Mouse (Mus musculus): ENCODE measurements at regions not wholly inside any gene's neighbourhood (a gene's known extent, or its start where the extent isn't known, plus 50 kb on each side); places are given as distances from the start of the nearest gene placed in this dataset.

GRCm38 (mm10) chr4:54282934-54283333 lies 457.1 kb downstream of the Tmem38b start:
- ATAC-seq, result no peak
- no peak overlapping the region for H3K27ac ChIP-seq
- no peaks in the 10 kb centered on the region for H3K4me1 ChIP-seq
- no peak overlapping the region for H3K4me2 ChIP-seq
- 96% methylated on average over 13 of the region's 13 CpGs for WGBS
- no peak overlapping the region for H3K9ac ChIP-seq
- no peaks in the 10 kb centered on the region for H3K27me3 ChIP-seq
- H3K36me3 ChIP-seq (ENCODE audit: poor library complexity, severe bottlenecking), result no peaks in the 10 kb centered on the region
- H3K4me3 ChIP-seq, result no peak overlapping the region
- H3K9me3 ChIP-seq (replicated peaks), result no peaks in the 10 kb centered on the region

GRCm38 (mm10) chr4:54313804-54314203 lies 488.0 kb downstream of the Tmem38b start:
- Histone ChIP-seq H3K4me2 (no peak overlapping the region), H3K4me1 (no peaks in the 10 kb centered on the region), H3K27me3 (no peaks in the 10 kb centered on the region), H3K27ac (no peak overlapping the region), H3K9ac (no peak overlapping the region), H3K36me3 (ENCODE audit: poor library complexity, severe bottlenecking) (no peaks in the 10 kb centered on the region), H3K9me3 (replicated peaks) (no peaks in the 10 kb centered on the region), H3K4me3 (no peak overlapping the region)
- WGBS, result 89% methylated on average over 1 of the region's 1 CpGs
- ATAC-seq, result no peak

GRCm38 (mm10) chr4:54324851-54325250 lies 499.0 kb downstream of the Tmem38b start:
- no peak overlapping the region for H3K9ac ChIP-seq
- H3K9me3 ChIP-seq (replicated peaks), result no peaks in the 10 kb centered on the region
- no peak for ATAC-seq
- H3K27me3 ChIP-seq, result no peaks in the 10 kb centered on the region
- no peak overlapping the region for H3K4me2 ChIP-seq
- H3K4me1 ChIP-seq, result peaks cover 16% of the 10 kb centered on the region
- no peak overlapping the region for H3K27ac ChIP-seq
- H3K4me3 ChIP-seq, result no peak overlapping the region
- WGBS, result 79% methylated on average over 5 of the region's 5 CpGs
- H3K36me3 ChIP-seq (ENCODE audit: poor library complexity, severe bottlenecking), result no peaks in the 10 kb centered on the region

- no peak overlapping the region for H3K4me2 ChIP-seq
- H3K27me3 ChIP-seq, result no peaks in the 10 kb centered on the region
- no peak overlapping the region for H3K4me3 ChIP-seq
- 47% methylated on average over 5 of the region's 5 CpGs for WGBS
- no peak; the same call in 1 of the 2 replicates for ATAC-seq
- no peak overlapping the region for H3K9ac ChIP-seq
- H3K27ac ChIP-seq, result peak overlapping the region; percentile 81
- H3K9me3 ChIP-seq (replicated peaks), result no peaks in the 10 kb centered on the region
- H3K4me1 ChIP-seq, result peaks cover 48% of the 10 kb centered on the region
- no peaks in the 10 kb centered on the region for H3K36me3 ChIP-seq (ENCODE audit: poor library complexity, severe bottlenecking)
Observed at GRCm38 (mm10) chr4:54328273-54328672, 502.4 kb downstream of the Tmem38b start.

- no peaks in the 10 kb centered on the region for H3K27me3 ChIP-seq
- WGBS, result 31% methylated on average over 17 of the region's 17 CpGs
- no peaks in the 10 kb centered on the region for H3K9me3 ChIP-seq (replicated peaks)
- peak; percentile 41 for ATAC-seq
- no peaks in the 10 kb centered on the region for H3K36me3 ChIP-seq (ENCODE audit: poor library complexity, severe bottlenecking)
- peak overlapping the region; percentile 81 for H3K27ac ChIP-seq
- H3K4me2 ChIP-seq, result peak overlapping the region; percentile 43
- H3K4me1 ChIP-seq, result peaks cover 54% of the 10 kb centered on the region
- no peak overlapping the region for H3K9ac ChIP-seq
- H3K4me3 ChIP-seq, result no peak overlapping the region
Observed at GRCm38 (mm10) chr4:54328711-54329427, 503.0 kb downstream of the Tmem38b start.

GRCm38 (mm10) chr4:54330686-54331085 lies 504.8 kb downstream of the Tmem38b start:
- WGBS, result 67% methylated on average over 3 of the region's 3 CpGs
- ATAC-seq, result no peak
- Histone ChIP-seq H3K27me3 (no peaks in the 10 kb centered on the region), H3K9ac (no peak overlapping the region), H3K4me1 (peaks cover 61% of the 10 kb centered on the region), H3K36me3 (ENCODE audit: poor library complexity, severe bottlenecking) (no peaks in the 10 kb centered on the region), H3K4me2 (no peak overlapping the region), H3K27ac (peak overlapping the region; percentile 89), H3K4me3 (no peak overlapping the region), H3K9me3 (replicated peaks) (no peaks in the 10 kb centered on the region)

GRCm38 (mm10) chr4:54331588-54332211 lies 505.9 kb downstream of the Tmem38b start:
- Histone ChIP-seq H3K4me1 (peaks cover 61% of the 10 kb centered on the region), H3K27me3 (no peaks in the 10 kb centered on the region), H3K4me3 (no peak overlapping the region), H3K36me3 (ENCODE audit: poor library complexity, severe bottlenecking) (no peaks in the 10 kb centered on the region), H3K9me3 (replicated peaks) (no peaks in the 10 kb centered on the region), H3K27ac (peak overlapping the region; percentile 89), H3K4me2 (peak overlapping the region; percentile 21), H3K9ac (no peak overlapping the region)
- 9% methylated on average over 12 of the region's 12 CpGs for WGBS
- ATAC-seq, result peak; percentile 85

- H3K4me2 ChIP-seq, result peak overlapping the region; percentile 21
- H3K4me1 ChIP-seq, result peaks cover 61% of the 10 kb centered on the region
- no peak overlapping the region for H3K4me3 ChIP-seq
- ATAC-seq, result no peak; the same call in 1 of the 2 replicates
- H3K9me3 ChIP-seq (replicated peaks), result no peaks in the 10 kb centered on the region
- WGBS, result 46% methylated on average over 7 of the region's 7 CpGs
- no peaks in the 10 kb centered on the region for H3K27me3 ChIP-seq
- peak overlapping the region; percentile 89 for H3K27ac ChIP-seq
- no peak overlapping the region for H3K9ac ChIP-seq
- H3K36me3 ChIP-seq (ENCODE audit: poor library complexity, severe bottlenecking), result no peaks in the 10 kb centered on the region
Observed at GRCm38 (mm10) chr4:54332261-54332660, 506.4 kb downstream of the Tmem38b start.

- Histone ChIP-seq H3K4me3 (no peak overlapping the region), H3K4me1 (peaks cover 11% of the 10 kb centered on the region), H3K9ac (no peak overlapping the region), H3K27ac (no peak overlapping the region), H3K4me2 (no peak overlapping the region), H3K36me3 (ENCODE audit: poor library complexity, severe bottlenecking) (no peaks in the 10 kb centered on the region), H3K27me3 (no peaks in the 10 kb centered on the region), H3K9me3 (replicated peaks) (no peaks in the 10 kb centered on the region)
- 50% methylated on average over 1 of the region's 1 CpGs for WGBS
- no peak for ATAC-seq
Observed at GRCm38 (mm10) chr4:54338556-54338955, 512.7 kb downstream of the Tmem38b start.

- no peak for ATAC-seq
- Histone ChIP-seq H3K27me3 (no peaks in the 10 kb centered on the region), H3K9me3 (replicated peaks) (no peaks in the 10 kb centered on the region), H3K36me3 (ENCODE audit: poor library complexity, severe bottlenecking) (no peaks in the 10 kb centered on the region), H3K4me1 (no peaks in the 10 kb centered on the region), H3K4me2 (no peak overlapping the region), H3K9ac (no peak overlapping the region), H3K27ac (no peak overlapping the region), H3K4me3 (no peak overlapping the region)
- WGBS, result 98% methylated on average over 1 of the region's 1 CpGs
Observed at GRCm38 (mm10) chr4:54340106-54340505, 514.3 kb downstream of the Tmem38b start.

- Histone ChIP-seq H3K27me3 (no peaks in the 10 kb centered on the region), H3K4me3 (no peak overlapping the region), H3K4me2 (no peak overlapping the region), H3K36me3 (ENCODE audit: poor library complexity, severe bottlenecking) (no peaks in the 10 kb centered on the region), H3K9ac (no peak overlapping the region), H3K9me3 (replicated peaks) (no peaks in the 10 kb centered on the region), H3K27ac (peak overlapping the region; percentile 82), H3K4me1 (peaks cover 23% of the 10 kb centered on the region)
- WGBS, result 55% methylated on average over 8 of the region's 8 CpGs
- ATAC-seq, result peak; percentile 52
Observed at GRCm38 (mm10) chr4:54353657-54354390, 528.0 kb downstream of the Tmem38b start.

GRCm38 (mm10) chr4:54354391-54354726 lies 528.5 kb downstream of the Tmem38b start:
- Histone ChIP-seq H3K4me1 (peaks cover 23% of the 10 kb centered on the region), H3K36me3 (ENCODE audit: poor library complexity, severe bottlenecking) (no peaks in the 10 kb centered on the region), H3K27ac (peak overlapping the region; percentile 82), H3K27me3 (no peaks in the 10 kb centered on the region), H3K4me2 (peak overlapping the region; percentile 2; the same call in 1 of the 2 replicates), H3K9ac (no peak overlapping the region), H3K4me3 (no peak overlapping the region), H3K9me3 (replicated peaks) (no peaks in the 10 kb centered on the region)
- peak; percentile 95 for ATAC-seq
- 4% methylated on average over 4 of the region's 4 CpGs for WGBS
